Mouse (Mus musculus): ENCODE results near the gene Rpgrip1l. TPM values are rescaled to one million over a fixed set of nuclear protein-coding genes. Genes with fewer than 3 reads are reported as not detected.

Gene Rpgrip1l
- polyA plus RNA-seq, 1 experiment from 2014 or later = 10.9 TPM

- WGBS = 92% methylated on average over 4 of the region's 4 CpGs
- Histone ChIP-seq H3K4me3 (replicated peaks) (no peak overlapping the region), H3K9ac (no peak overlapping the region), H3K4me2 (no peak overlapping the region), H3K27me3 (replicated peaks) (no peaks in the 10 kb centered on the region), H3K27ac (no peak overlapping the region), H3K36me3 (0 out of 2 replicates have a peak, but pooled peaks cover 4% of the 10 kb centered on the region), H3K4me1 (no peaks in the 10 kb centered on the region), H3K9me3 (no peaks in the 10 kb centered on the region)
- ATAC-seq (ENCODE audit: insufficient read depth, low FRiP score, low read depth) = no peak
These were observed 94.8 kb downstream of the Rpgrip1l start for GRCm38 (mm10) chr8:91218271-91218670.

DNA sequence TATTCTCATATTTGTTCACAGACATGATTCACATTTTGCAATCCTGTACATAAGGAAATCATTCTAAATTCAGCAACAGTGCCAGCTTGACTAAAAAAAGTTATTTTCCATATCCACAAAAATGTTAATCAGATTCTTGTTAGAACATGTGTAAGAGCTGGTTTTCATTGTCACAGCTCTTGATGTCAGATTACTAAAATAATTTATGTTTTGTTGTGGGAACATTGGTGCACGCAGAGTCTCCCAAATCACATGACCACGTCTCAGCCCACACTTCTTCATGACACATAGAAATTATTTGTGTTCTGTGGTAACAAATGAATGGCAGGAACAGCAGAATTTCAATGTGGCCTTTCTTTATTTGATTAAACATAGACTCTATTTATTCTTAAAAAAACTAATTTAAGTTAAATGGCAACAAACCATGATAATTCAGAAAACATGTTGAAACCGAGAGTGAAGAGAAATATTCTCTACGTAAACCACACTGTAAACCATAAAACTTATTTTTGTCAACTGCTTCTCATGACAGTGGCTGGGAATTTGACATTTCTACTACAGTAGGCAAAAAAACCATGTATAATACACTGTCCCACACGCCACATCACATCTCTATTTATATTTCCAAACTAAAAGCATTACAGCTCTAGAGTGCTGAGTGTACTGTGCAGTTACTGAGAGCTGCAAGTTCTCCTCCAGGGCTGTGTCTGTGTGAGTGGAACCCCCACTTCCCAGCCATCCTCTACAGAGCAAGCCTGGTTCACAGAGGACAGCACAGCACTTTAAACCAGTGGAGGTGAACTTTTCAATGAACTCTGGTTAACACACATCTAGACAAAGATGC lies 95.8 kb downstream of the Rpgrip1l start:
- 83% methylated on average over 5 of the region's 5 CpGs for WGBS
- H3K9me3 ChIP-seq = no peaks in the 10 kb centered on the region
- H3K9ac ChIP-seq = no peak overlapping the region

GRCm38 (mm10) chr8:91214287-91214686 lies 98.8 kb downstream of the Rpgrip1l start:
- no peak for ATAC-seq (ENCODE audit: insufficient read depth, low FRiP score, low read depth)
- Histone ChIP-seq H3K9ac (no peak overlapping the region), H3K4me1 (no peaks in the 10 kb centered on the region), H3K36me3 (no peaks in the 10 kb centered on the region), H3K9me3 (no peaks in the 10 kb centered on the region), H3K27ac (no peak overlapping the region), H3K4me2 (no peak overlapping the region), H3K27me3 (replicated peaks) (no peaks in the 10 kb centered on the region), H3K4me3 (replicated peaks) (no peak overlapping the region)
- WGBS = 79% methylated on average over 3 of the region's 3 CpGs

More for the DNA sequence above, 95.8 kb downstream of the Rpgrip1l start:
- ATAC-seq (ENCODE audit: insufficient read depth, low FRiP score, low read depth) = no peak
- Histone ChIP-seq H3K4me2 (no peak overlapping the region), H3K27me3 (replicated peaks) (no peaks in the 10 kb centered on the region), H3K27ac (no peak overlapping the region), H3K4me1 (no peaks in the 10 kb centered on the region), H3K4me3 (replicated peaks) (no peak overlapping the region), H3K36me3 (0 out of 2 replicates have a peak, but pooled peaks cover 4% of the 10 kb centered on the region)

- Histone ChIP-seq H3K4me3 (replicated peaks) (no peak overlapping the region), H3K36me3 (no peaks in the 10 kb centered on the region), H3K27ac (no peak overlapping the region), H3K4me2 (no peak overlapping the region), H3K9me3 (no peaks in the 10 kb centered on the region), H3K27me3 (replicated peaks) (no peaks in the 10 kb centered on the region), H3K4me1 (no peaks in the 10 kb centered on the region), H3K9ac (no peak overlapping the region)
- no peak for ATAC-seq (ENCODE audit: insufficient read depth, low FRiP score, low read depth)
- 88% methylated on average over 2 of the region's 2 CpGs for WGBS
These were observed 100.1 kb downstream of the Rpgrip1l start for GRCm38 (mm10) chr8:91212948-91213347.

GRCm38 (mm10) chr8:91209658-91210057 lies 103.4 kb downstream of the Rpgrip1l start:
- no peaks in the 10 kb centered on the region for H3K4me1 ChIP-seq
- no peaks in the 10 kb centered on the region for H3K27me3 ChIP-seq (replicated peaks)
- no peak overlapping the region for H3K4me2 ChIP-seq
- 70% methylated on average over 3 of the region's 3 CpGs for WGBS
- ATAC-seq (ENCODE audit: insufficient read depth, low FRiP score, low read depth) = no peak
- H3K36me3 ChIP-seq = no peaks in the 10 kb centered on the region
- no peak overlapping the region for H3K27ac ChIP-seq
- H3K9ac ChIP-seq = no peak overlapping the region
- H3K9me3 ChIP-seq = no peaks in the 10 kb centered on the region
- H3K4me3 ChIP-seq (replicated peaks) = no peak overlapping the region

DNA sequence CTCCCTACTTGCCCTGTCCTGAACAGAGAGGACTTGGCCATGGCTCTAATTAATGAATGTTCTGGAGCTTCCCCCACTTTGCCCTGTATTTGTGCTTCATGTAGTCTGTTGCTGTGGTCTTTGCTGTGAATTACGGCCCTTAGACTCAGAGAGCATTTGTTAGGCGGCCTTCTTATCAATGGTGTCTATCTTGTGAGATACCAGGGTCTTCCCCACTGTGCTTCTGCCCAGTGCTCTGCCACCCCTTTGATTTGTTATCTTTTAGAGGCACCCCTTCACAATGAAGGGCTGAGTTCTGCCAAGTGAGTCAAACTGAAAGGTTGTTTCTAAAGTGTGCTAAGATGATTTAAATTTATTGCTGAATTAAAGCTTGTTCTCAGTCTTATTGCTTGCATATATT lies 105.4 kb downstream of the Rpgrip1l start:
- no peak overlapping the region for H3K27ac ChIP-seq
- no peaks in the 10 kb centered on the region for H3K36me3 ChIP-seq
- no peak overlapping the region for H3K4me2 ChIP-seq
- no peak for ATAC-seq (ENCODE audit: insufficient read depth, low FRiP score, low read depth)
- H3K27me3 ChIP-seq (replicated peaks) = no peaks in the 10 kb centered on the region
- H3K9me3 ChIP-seq = no peaks in the 10 kb centered on the region
- H3K9ac ChIP-seq = no peak overlapping the region
- WGBS = 39% methylated on average over 2 of the region's 2 CpGs
- H3K4me1 ChIP-seq = no peaks in the 10 kb centered on the region
- H3K4me3 ChIP-seq (replicated peaks) = no peak overlapping the region

GRCm38 (mm10) chr8:91205897-91206296 lies 107.2 kb downstream of the Rpgrip1l start:
- no peak overlapping the region for H3K27ac ChIP-seq
- no peak overlapping the region for H3K4me3 ChIP-seq (replicated peaks)
- no peaks in the 10 kb centered on the region for H3K36me3 ChIP-seq
- no peaks in the 10 kb centered on the region for H3K27me3 ChIP-seq (replicated peaks)
- no peaks in the 10 kb centered on the region for H3K9me3 ChIP-seq
- 85% methylated on average over 6 of the region's 6 CpGs for WGBS
- no peaks in the 10 kb centered on the region for H3K4me1 ChIP-seq
- ATAC-seq (ENCODE audit: insufficient read depth, low FRiP score, low read depth) = no peak
- H3K4me2 ChIP-seq = no peak overlapping the region
- no peak overlapping the region for H3K9ac ChIP-seq

DNA sequence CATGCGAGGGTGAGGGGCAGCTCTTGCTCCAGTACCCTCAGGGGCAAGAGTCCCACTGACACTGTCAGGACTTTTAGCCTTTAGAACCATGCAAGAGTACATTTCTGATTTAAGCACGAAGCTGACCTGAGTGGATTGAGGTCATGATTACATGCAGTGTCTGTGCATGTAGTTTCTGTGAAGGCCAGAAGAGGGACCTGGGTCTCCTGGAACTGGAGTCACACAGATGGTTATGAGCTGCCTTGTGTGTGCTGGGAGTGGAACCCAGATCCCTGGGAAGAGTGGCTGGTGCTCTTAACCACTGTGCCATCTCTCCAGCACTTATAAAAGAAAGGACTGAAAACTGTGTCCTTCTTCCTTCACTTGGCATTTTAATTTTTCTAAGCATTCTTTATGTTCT lies 111.9 kb downstream of the Rpgrip1l start:
- no peaks in the 10 kb centered on the region for H3K4me1 ChIP-seq
- H3K9me3 ChIP-seq = no peaks in the 10 kb centered on the region
- 64% methylated on average over 2 of the region's 2 CpGs for WGBS
- no peaks in the 10 kb centered on the region for H3K27me3 ChIP-seq (replicated peaks)
- no peak overlapping the region for H3K9ac ChIP-seq
- no peak for ATAC-seq (ENCODE audit: insufficient read depth, low FRiP score, low read depth)
- no peak overlapping the region for H3K4me2 ChIP-seq
- H3K4me3 ChIP-seq (replicated peaks) = no peak overlapping the region
- H3K36me3 ChIP-seq = no peaks in the 10 kb centered on the region
- no peak overlapping the region for H3K27ac ChIP-seq

DNA sequence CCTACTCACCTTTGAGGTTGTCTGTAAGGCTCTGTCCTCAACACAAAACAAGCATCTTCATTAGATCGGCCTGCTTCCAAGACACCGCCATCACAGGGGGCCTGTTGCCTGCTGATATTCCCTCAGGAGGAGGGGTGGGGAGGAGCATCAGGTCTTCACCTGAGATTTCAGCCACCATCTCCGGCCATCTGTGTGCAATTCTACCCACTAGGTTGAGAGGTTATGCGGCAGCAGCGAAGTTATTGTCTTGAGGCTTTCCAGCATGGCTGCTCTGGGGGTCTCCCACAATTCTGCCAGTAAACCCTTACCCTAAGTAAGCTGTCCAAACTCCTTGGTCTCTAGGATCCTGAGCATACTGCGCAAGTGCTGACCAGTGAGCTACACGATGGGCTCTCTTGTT lies 113.2 kb downstream of the Rpgrip1l start, which contains the start of gene Aktip:
Gene Aktip (minus strand): TSS at position 101 of the 400 bp plus-strand sequence.
- Histone ChIP-seq H3K36me3 (no peaks in the 10 kb centered on the region), H3K4me1 (no peaks in the 10 kb centered on the region), H3K4me3 (replicated peaks) (no peak within 1 kb of the TSS), H3K27me3 (replicated peaks) (no peaks in the 10 kb centered on the region), H3K4me2 (no peak within 1 kb of the TSS), H3K9ac (no peak within 1 kb of the TSS), H3K9me3 (no peaks in the 10 kb centered on the region), H3K27ac (no peak within 1 kb of the TSS)
- WGBS = 87% methylated on average over 7 of the region's 7 CpGs
- no peak for ATAC-seq (ENCODE audit: insufficient read depth, low FRiP score, low read depth)

DNA sequence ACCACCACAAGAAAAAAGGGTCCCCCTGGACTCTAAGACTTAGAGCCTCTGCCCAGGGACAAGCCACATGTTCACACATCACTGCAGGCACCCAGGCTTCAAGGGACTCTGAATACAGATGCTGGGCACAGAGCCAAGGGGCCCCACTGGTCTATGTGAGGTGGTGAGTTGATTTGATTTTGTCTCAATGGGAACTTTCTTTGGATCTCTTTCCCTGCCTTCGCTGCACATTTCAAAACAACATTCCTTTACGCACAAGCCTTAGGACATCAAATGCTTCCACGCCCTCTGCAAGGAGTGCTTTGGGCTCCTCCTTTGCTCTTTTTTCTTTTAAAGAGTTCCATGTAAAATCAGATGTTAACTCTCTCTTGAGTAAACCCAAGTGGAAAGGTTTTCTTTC lies 115.0 kb downstream of the Rpgrip1l start:
- no peaks in the 10 kb centered on the region for H3K27me3 ChIP-seq (replicated peaks)
- no peak overlapping the region for H3K4me3 ChIP-seq (replicated peaks)
- H3K9ac ChIP-seq = no peak overlapping the region
- H3K27ac ChIP-seq = no peak overlapping the region
- no peaks in the 10 kb centered on the region for H3K36me3 ChIP-seq
- ATAC-seq (ENCODE audit: insufficient read depth, low FRiP score, low read depth) = no peak
- H3K4me1 ChIP-seq = no peaks in the 10 kb centered on the region
- WGBS = 67% methylated on average over 3 of the region's 3 CpGs
- H3K4me2 ChIP-seq = no peak overlapping the region
- H3K9me3 ChIP-seq = no peaks in the 10 kb centered on the region

DNA sequence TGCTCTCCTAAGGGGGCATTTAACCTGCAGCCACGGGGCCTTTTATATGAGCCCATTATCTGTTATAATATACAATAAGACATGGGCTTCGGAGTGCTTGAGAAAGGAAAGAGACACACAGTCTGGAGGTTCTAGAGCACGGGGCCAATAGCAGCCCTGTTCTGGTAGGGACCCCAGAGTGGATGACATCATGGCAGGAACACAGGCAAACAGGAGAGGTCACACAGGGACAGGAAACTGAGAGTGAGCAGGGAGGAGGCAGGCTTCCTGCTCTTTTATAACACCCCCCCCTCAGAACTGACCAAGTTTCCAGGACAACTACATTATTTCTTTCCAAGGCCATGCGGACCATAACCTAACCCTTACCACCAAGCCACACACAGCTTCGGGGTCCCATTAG lies 115.8 kb downstream of the Rpgrip1l start:
- no peak for ATAC-seq (ENCODE audit: insufficient read depth, low FRiP score, low read depth)
- Histone ChIP-seq H3K4me3 (replicated peaks) (no peak overlapping the region), H3K9me3 (no peaks in the 10 kb centered on the region), H3K4me1 (no peaks in the 10 kb centered on the region), H3K9ac (no peak overlapping the region), H3K36me3 (no peaks in the 10 kb centered on the region), H3K4me2 (no peak overlapping the region), H3K27me3 (replicated peaks) (no peaks in the 10 kb centered on the region), H3K27ac (no peak overlapping the region)
- WGBS = 79% methylated on average over 5 of the region's 5 CpGs

- WGBS = 73% methylated on average over 12 of the region's 12 CpGs
- Histone ChIP-seq H3K4me3 (replicated peaks) (no peak overlapping the region), H3K4me2 (no peak overlapping the region), H3K27me3 (replicated peaks) (no peaks in the 10 kb centered on the region), H3K9me3 (no peaks in the 10 kb centered on the region), H3K4me1 (no peaks in the 10 kb centered on the region), H3K36me3 (no peaks in the 10 kb centered on the region), H3K9ac (no peak overlapping the region), H3K27ac (no peak overlapping the region)
- ATAC-seq (ENCODE audit: insufficient read depth, low FRiP score, low read depth) = no peak
These were observed 116.4 kb downstream of the Rpgrip1l start for GRCm38 (mm10) chr8:91196661-91197060.

Measured in stomach, embryonic 15.5 days (tissue).